ENCODE assay signal across 8 mouse cellular contexts in the genomic region with DNA sequence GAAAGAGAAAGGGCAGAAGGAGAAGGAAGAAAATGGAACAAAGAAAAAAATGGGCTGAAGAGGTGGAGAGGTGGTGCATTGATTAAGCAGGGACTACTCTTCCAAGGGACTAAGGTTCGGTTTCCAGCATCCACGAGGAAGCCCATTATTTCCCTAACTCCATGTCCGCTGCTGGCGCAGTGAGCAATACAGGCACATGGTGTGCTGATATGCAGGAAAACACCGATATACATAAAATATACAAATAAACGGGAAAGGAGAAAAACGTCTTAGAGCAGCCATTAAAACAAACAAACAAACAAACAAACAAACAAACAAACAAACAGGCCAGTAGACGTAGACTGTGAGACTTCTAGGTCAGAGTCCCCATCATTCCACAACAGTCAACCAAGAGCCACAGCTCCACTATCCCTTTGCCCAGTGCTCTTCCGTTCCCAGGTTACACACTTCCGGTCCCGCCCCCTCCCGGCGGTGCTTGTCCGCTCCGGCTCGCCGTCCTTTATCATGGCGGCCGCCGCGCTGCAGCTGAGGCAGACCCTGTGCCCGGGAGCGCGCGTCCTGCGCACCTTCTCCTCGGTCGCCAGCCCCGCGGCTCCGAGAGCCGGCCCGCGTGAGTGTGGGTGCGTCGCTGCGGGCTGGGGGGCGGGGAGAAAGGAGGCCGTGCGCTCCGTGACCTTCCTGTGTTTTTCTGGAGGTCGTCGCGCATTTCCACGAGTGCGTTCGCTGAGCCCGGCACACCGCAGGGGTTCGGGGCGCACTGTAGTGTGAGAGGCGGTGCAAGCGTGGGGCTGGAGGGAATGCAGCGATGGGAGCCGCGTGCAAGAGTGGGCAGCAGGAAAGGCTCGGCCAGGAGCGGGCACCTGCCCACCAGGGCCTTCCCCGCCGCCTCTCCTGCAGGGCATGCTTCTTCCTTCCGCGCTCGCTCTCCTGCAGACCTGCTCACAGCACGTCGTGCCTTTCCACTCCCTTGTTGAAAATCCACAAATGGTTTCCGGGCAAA. TPM values are rescaled to one million over a fixed set of nuclear protein-coding genes. Genes with fewer than 3 reads are reported as not detected.
DNase-seq lines count a peak whose midpoint lies in the region; ATAC-seq lines count a peak whose summit lies in the region.

TSS of gene Mrps35 (plus strand) at position 474 of the 1,000 bp plus-strand sequence.

- peak; percentile 97 for ATAC-seq in heart, embryonic 15.5 days (replicated peaks; ENCODE audit: insufficient number of reproducible peaks, insufficient read depth, low FRiP score, low read depth)
- peak; percentile 99 for ATAC-seq in liver, embryonic 12.5 days

- peak within 1 kb of the TSS; percentile 95 for H3K4me3 ChIP-seq in forebrain, embryonic 10.5 days
- H3K4me3 ChIP-seq in heart, embryonic 15.5 days = peak within 1 kb of the TSS; percentile 92
- peak within 1 kb of the TSS; percentile 84 for H3K4me3 ChIP-seq in liver, embryonic 12.5 days

- H3K27ac ChIP-seq in forebrain, embryonic 10.5 days = peak within 1 kb of the TSS; percentile 99
- peak within 1 kb of the TSS; percentile 91 for H3K27ac ChIP-seq in heart, embryonic 15.5 days
- peak within 1 kb of the TSS; percentile 70 for H3K27ac ChIP-seq in liver, embryonic 12.5 days

- H3K4me2 ChIP-seq in heart, embryonic 15.5 days = peak within 1 kb of the TSS; percentile 69
- H3K4me2 ChIP-seq in liver, embryonic 12.5 days = peak within 1 kb of the TSS; percentile 83

- peaks cover 4% of the 10 kb centered on the region for H3K27me3 ChIP-seq in forebrain, embryonic 10.5 days (ENCODE audit: poor library complexity, severe bottlenecking)
- H3K27me3 ChIP-seq in heart, embryonic 15.5 days = no peaks in the 10 kb centered on the region
- H3K27me3 ChIP-seq in liver, embryonic 12.5 days (replicated peaks) = no peaks in the 10 kb centered on the region; the same call in 1 of the 2 replicates
- H3K27me3 ChIP-seq in splenic B cell, adult 2 months (ENCODE audit: control insufficient read depth, insufficient read depth, low read length, poor library complexity, severe bottlenecking) = no peaks in the 10 kb centered on the region

- H3K4me1 ChIP-seq in forebrain, embryonic 10.5 days = peaks cover 20% of the 10 kb centered on the region
- H3K4me1 ChIP-seq in heart, embryonic 15.5 days (replicated peaks) = peaks cover 15% of the 10 kb centered on the region
- peaks cover 21% of the 10 kb centered on the region for H3K4me1 ChIP-seq in liver, embryonic 12.5 days

- no peaks in the 10 kb centered on the region for H3K9me3 ChIP-seq in forebrain, embryonic 10.5 days
- no peaks in the 10 kb centered on the region for H3K9me3 ChIP-seq in heart, embryonic 15.5 days (replicated peaks)
- no peaks in the 10 kb centered on the region for H3K9me3 ChIP-seq in liver, embryonic 12.5 days (replicated peaks)

- peak; percentile 62 to 78 for DNase-seq in CD8-positive naive resting alpha-beta T cell, adult 2 months (ENCODE audit: low read depth in 2 of 2, low spot score in 2 of 2)
- peak; percentile 73 for DNase-seq in c-Kit-negative CD71-positive TER-119-positive erythroid progenitor cells, embryonic 14.5 days (ENCODE audit: low read depth, low spot score)
- peak; percentile 89 for DNase-seq in forebrain, embryonic 10.5 days (ENCODE audit: extremely low spot score, low spot score)
- DNase-seq in kidney, postnatal 14 days = peak; percentile 93
- DNase-seq in naive thymus-derived CD4-positive, alpha-beta T cell, adult 2 months (ENCODE audit: low read depth) = peak; percentile 86
- peak; percentile 80 for DNase-seq in splenic B cell, adult 2 months (ENCODE audit: low read depth, low spot score)

- 4% methylated on average over 66 of the region's 66 CpGs for WGBS in forebrain, embryonic 10.5 days
- WGBS in heart, embryonic 15.5 days = 3% methylated on average over 66 of the region's 66 CpGs
- 2% methylated on average over 66 of the region's 66 CpGs for WGBS in liver, embryonic 12.5 days (ENCODE audit: insufficient replicate concordance)

- H3K36me3 ChIP-seq in forebrain, embryonic 10.5 days (replicated peaks) = peaks cover 16% of the 10 kb centered on the region
- H3K36me3 ChIP-seq in heart, embryonic 15.5 days = peaks cover 14% of the 10 kb centered on the region
- H3K36me3 ChIP-seq in liver, embryonic 12.5 days = peaks cover 19% of the 10 kb centered on the region
- 0 out of 2 replicates have a peak, but pooled peaks cover 2% of the 10 kb centered on the region for H3K36me3 ChIP-seq in splenic B cell, adult 2 months (ENCODE audit: control insufficient read depth, insufficient read depth, low read length, poor library complexity, severe bottlenecking)

- peak within 1 kb of the TSS; percentile 92 for H3K9ac ChIP-seq in heart, embryonic 15.5 days
- peak within 1 kb of the TSS; percentile 90 for H3K9ac ChIP-seq in liver, embryonic 12.5 days

RNA-seq across cellular contexts. Expression of gene Mrps35, which starts in this region (rescaled TPM):
- polyA plus RNA-seq in forebrain, embryonic 10.5 days (2016; fragmentation: Nextera tagmentation; extraction: Ambion mirVana) = 122 and 134 TPM in 2 replicates
- polyA plus RNA-seq in heart, embryonic 15.5 days (2015; fragmentation: Nextera tagmentation; extraction: Ambion mirVana) = 132 and 138 TPM in 2 replicates
- 72.2 and 77.2 TPM in 2 replicates for polyA plus RNA-seq in liver, embryonic 12.5 days (2016; fragmentation: Nextera tagmentation; extraction: Ambion mirVana)

Comparison
In these comparisons a context has a peak if more than half of its experiments do, and no peak if none do; other contexts are left out.
1. Peak in every context shown above with its lines: DNase-seq, ATAC-seq, H3K4me3 ChIP-seq and H3K27ac ChIP-seq.